Mouse (Mus musculus) kidney, adult 11 months (tissue): ENCODE measurements around the gene Arl4a.

Experiments used
- DNase-seq: peaks from one replicate; pipeline ENCODE4 v3.0.0; 2022

Gene Arl4a

GRCm38 (mm10) chr12:40037876-40038463, at the start of gene Arl4a:
Gene Arl4a, minus strand, starts transcription at chr12:40038025.
- DNase-seq: peak; percentile 86

GRCm38 (mm10) chr12:40085731-40086322, 48.0 kb upstream of the Arl4a start:
- DNase-seq: no peak

- no peak for DNase-seq
Observed at GRCm38 (mm10) chr12:40082453-40083238, 44.8 kb upstream of the Arl4a start.

GRCm38 (mm10) chr12:40082048-40082447, 44.2 kb upstream of the Arl4a start:
- DNase-seq: no peak

- DNase-seq: no peak
Observed at GRCm38 (mm10) chr12:40073660-40074059, 35.8 kb upstream of the Arl4a start.

- no peak for DNase-seq
Observed at GRCm38 (mm10) chr12:40047024-40047423, 9.2 kb upstream of the Arl4a start.

- DNase-seq: peak; percentile 8
Observed at GRCm38 (mm10) chr12:40043816-40044585, 6.2 kb upstream of the Arl4a start.

GRCm38 (mm10) chr12:40040067-40040466, 2.2 kb upstream of the Arl4a start:
- DNase-seq: no peak

GRCm38 (mm10) chr12:40037226-40037813, 505 bp downstream of the Arl4a start:
- DNase-seq: peak; percentile 98

- DNase-seq: no peak
Observed at GRCm38 (mm10) chr12:40036666-40037065, 1.2 kb downstream of the Arl4a start.

GRCm38 (mm10) chr12:40035506-40035905, 2.3 kb downstream of the Arl4a start:
- no peak for DNase-seq

- no peak for DNase-seq
Observed at GRCm38 (mm10) chr12:40029201-40029600, 8.6 kb downstream of the Arl4a start.

- DNase-seq: no peak
Observed at GRCm38 (mm10) chr12:40027846-40028245, 10.0 kb downstream of the Arl4a start.

GRCm38 (mm10) chr12:40027444-40027843, 10.4 kb downstream of the Arl4a start:
- no peak for DNase-seq

- no peak for DNase-seq
Observed at GRCm38 (mm10) chr12:40023918-40024317, 13.9 kb downstream of the Arl4a start.

- DNase-seq: no peak
Observed at GRCm38 (mm10) chr12:40023014-40023642, 14.7 kb downstream of the Arl4a start.

- no peak for DNase-seq
Observed at GRCm38 (mm10) chr12:40022344-40022743, 15.5 kb downstream of the Arl4a start.

GRCm38 (mm10) chr12:40017955-40018505, 19.8 kb downstream of the Arl4a start:
- no peak for DNase-seq

- peak; percentile 56 for DNase-seq
Observed at GRCm38 (mm10) chr12:40016648-40017460, 21.0 kb downstream of the Arl4a start.

GRCm38 (mm10) chr12:40016068-40016467, 21.8 kb downstream of the Arl4a start:
- no peak for DNase-seq

GRCm38 (mm10) chr12:40009866-40010265, 28.0 kb downstream of the Arl4a start:
- DNase-seq: no peak
